9 mouse cellular contexts compared by ENCODE assay signal in the genomic region with DNA sequence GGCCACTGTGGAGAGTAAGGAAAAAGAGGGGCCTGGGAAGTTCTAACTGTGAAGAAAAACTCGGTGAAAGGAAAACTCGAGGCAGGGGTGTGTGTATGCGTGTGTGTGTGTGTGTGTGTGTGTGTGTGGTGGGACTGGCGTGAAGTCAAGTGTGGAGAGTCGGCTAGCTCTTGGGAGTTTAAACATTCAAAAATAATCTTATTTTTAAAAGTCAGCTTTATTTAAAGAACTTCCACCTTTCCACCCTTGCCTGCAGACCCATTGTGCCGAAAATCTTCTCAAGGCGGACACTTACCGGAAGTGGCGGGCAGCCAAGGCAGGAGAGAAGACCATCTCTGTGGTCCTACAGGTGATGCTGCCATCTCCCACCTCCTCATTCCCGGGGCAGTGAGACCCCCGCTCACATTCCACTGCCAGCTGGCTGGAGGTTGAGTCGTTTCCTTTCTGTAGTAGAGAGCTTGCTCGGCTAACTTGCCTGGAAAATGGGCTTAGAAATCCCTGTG. TPM values are rescaled to one million over a fixed set of nuclear protein-coding genes. Genes with fewer than 3 reads are reported as not detected.
DNase-seq lines count a peak whose midpoint lies in the region; ATAC-seq and TF ChIP-seq lines count a peak whose summit lies in the region.
"Had no signal": no experiment of that assay in that cellular context is flagged by ENCODE, and none has a peak within 500 bp of the region (broad histone marks: within the 10 kb centered on the region; RNA-seq: fewer than 3 reads in every experiment).

No protein-coding gene starts in this region.

- peak overlapping the region; percentile 94 for H3K4me3 ChIP-seq in heart, embryonic 15.5 days
- H3K4me3 ChIP-seq in G1E (ENCODE audit: low read depth, low read length), result peak overlapping the region; percentile 87
- H3K4me3 ChIP-seq in hindbrain, embryonic 11.5 days (ENCODE audit: low read depth, low read length), result peak overlapping the region; percentile 83
- peak overlapping the region; percentile 67 for H3K4me3 ChIP-seq in midbrain, embryonic 12.5 days

- no peak for DNase-seq in heart, postnatal 25 days (ENCODE audit: low spot score)
- DNase-seq in G1E (ENCODE audit: low spot score), result no peak
- DNase-seq in hindbrain, embryonic 11.5 days (ENCODE audit: low spot score), result no peak
- no peak for DNase-seq in B cell, adult 2 months
- DNase-seq in spleen, postnatal 14 days (ENCODE audit: low spot score in 2 of 2), result no peak
- DNase-seq in adipocyte (ENCODE audit: low spot score), result no peak

- H3K27me3 ChIP-seq in heart, embryonic 15.5 days, result no peaks in the 10 kb centered on the region
- 0 out of 2 replicates have a peak, but pooled peaks cover 2% of the 10 kb centered on the region for H3K27me3 ChIP-seq in G1E (ENCODE audit: insufficient read depth, low read length)
- H3K27me3 ChIP-seq in hindbrain, embryonic 11.5 days (ENCODE audit: control insufficient read depth, insufficient read depth, low read length), result no peaks in the 10 kb centered on the region
- no peaks in the 10 kb centered on the region for H3K27me3 ChIP-seq in midbrain, embryonic 12.5 days

- H3K9me3 ChIP-seq in heart, embryonic 15.5 days (replicated peaks), result no peaks in the 10 kb centered on the region
- H3K9me3 ChIP-seq in G1E (replicated peaks), result peaks cover 4% of the 10 kb centered on the region; the same call in 1 of the 2 replicates
- H3K9me3 ChIP-seq in hindbrain, embryonic 11.5 days (ENCODE audit: control insufficient read depth, low read length), result no peaks in the 10 kb centered on the region
- no peaks in the 10 kb centered on the region for H3K9me3 ChIP-seq in midbrain, embryonic 12.5 days

- TF ChIP-seq CTCF in G1E (IDR thresholded peaks at IDR 0.05; ENCODE audit: low read depth, low read length), result no peak

- peaks cover 9% of the 10 kb centered on the region for H3K36me3 ChIP-seq in heart, embryonic 15.5 days
- peaks cover 50% of the 10 kb centered on the region for H3K36me3 ChIP-seq in G1E (replicated peaks)
- H3K36me3 ChIP-seq in hindbrain, embryonic 11.5 days (ENCODE audit: control insufficient read depth, insufficient read depth, low read length), result no peaks in the 10 kb centered on the region
- peaks cover 34% of the 10 kb centered on the region for H3K36me3 ChIP-seq in midbrain, embryonic 12.5 days

- no peak for ATAC-seq in heart, embryonic 15.5 days (replicated peaks; ENCODE audit: insufficient number of reproducible peaks, insufficient read depth, low FRiP score, low read depth)
- ATAC-seq in G1E (ENCODE audit: extremely low read depth, insufficient number of reproducible peaks, low FRiP score, poor library complexity, severe bottlenecking), result no peak
- ATAC-seq in hindbrain, embryonic 11.5 days (ENCODE audit: low FRiP score), result no peak; the same call in 1 of the 2 replicates
- ATAC-seq in midbrain, embryonic 12.5 days (ENCODE audit: low FRiP score, low read depth), result no peak

- intact Hi-C loops in heart, postnatal 25 days (cut with DNase I), result loop anchor here (1.0 to 5.0 kb wide), 2 partner anchors 17 to 70 kb away; a partner anchor contains a TSS

- peak overlapping the region; percentile 72 for H3K4me2 ChIP-seq in heart, embryonic 15.5 days
- peak overlapping the region; percentile 65 for H3K4me2 ChIP-seq in hindbrain, embryonic 11.5 days (replicated peaks; ENCODE audit: low read depth, low read length)
- H3K4me2 ChIP-seq in midbrain, embryonic 12.5 days (replicated peaks), result peak overlapping the region; percentile 73

- peak overlapping the region; percentile 93 for H3K9ac ChIP-seq in heart, embryonic 15.5 days
- H3K9ac ChIP-seq in hindbrain, embryonic 11.5 days (ENCODE audit: low read depth, low read length), result peak overlapping the region; percentile 77
- H3K9ac ChIP-seq in midbrain, embryonic 12.5 days (replicated peaks), result peak overlapping the region; percentile 79

- peak overlapping the region; percentile 79 for H3K27ac ChIP-seq in heart, embryonic 15.5 days
- no peak overlapping the region for H3K27ac ChIP-seq in hindbrain, embryonic 11.5 days (ENCODE audit: low read depth, low read length)
- peak overlapping the region; percentile 36; the same call in 1 of the 2 replicates for H3K27ac ChIP-seq in midbrain, embryonic 12.5 days (replicated peaks)

- peaks cover 11% of the 10 kb centered on the region for H3K4me1 ChIP-seq in heart, embryonic 15.5 days (replicated peaks)
- H3K4me1 ChIP-seq in G1E (ENCODE audit: insufficient read depth, low read depth, low read length), result peaks cover 36% of the 10 kb centered on the region
- H3K4me1 ChIP-seq in hindbrain, embryonic 11.5 days (replicated peaks; ENCODE audit: control insufficient read depth, insufficient read depth, low read length), result peaks cover 9% of the 10 kb centered on the region
- H3K4me1 ChIP-seq in midbrain, embryonic 12.5 days, result peaks cover 17% of the 10 kb centered on the region

- WGBS in heart, embryonic 15.5 days, result 21% methylated on average over 13 of the region's 13 CpGs
- WGBS in hindbrain, embryonic 11.5 days, result 32% methylated on average over 13 of the region's 13 CpGs
- 29% methylated on average over 13 of the region's 13 CpGs for WGBS in midbrain, embryonic 12.5 days

RNA-seq across cellular contexts. Expression of a gene that starts 1.5 kb away (rescaled TPM):
- polyA plus RNA-seq in heart, embryonic 15.5 days (2015; fragmentation: Nextera tagmentation; extraction: Ambion mirVana), result 56.6 and 83.1 TPM in 2 replicates
- 10 to 100 TPM; 27.8 to 27.9 TPM for total RNA-seq in heart, postnatal 25 days (2021)
- total RNA-seq in G1E (2014; fragmentation: Nextera tagmentation), result 52.7 and 69.8 TPM in 2 replicates
- 79.2 and 85.9 TPM in 2 replicates for total RNA-seq in G1E (2017)
- 211 and 326 TPM in 2 replicates for polyA plus RNA-seq in G1E (2012)
- 78.0 and 94.5 TPM in 2 replicates for polyA plus RNA-seq in hindbrain, embryonic 11.5 days (2014; fragmentation: Nextera tagmentation; extraction: Ambion mirVana)
- polyA plus RNA-seq in midbrain, embryonic 12.5 days (2016; fragmentation: Nextera tagmentation; extraction: Ambion mirVana), result 89.8 and 101 TPM in 2 replicates

RNA-seq across cellular contexts. Expression of a gene that starts 1.7 kb away (rescaled TPM):
- 0.46 TPM in 1 of 2 replicates, not detected in the other for polyA plus RNA-seq in heart, embryonic 15.5 days (2015; fragmentation: Nextera tagmentation; extraction: Ambion mirVana)
- total RNA-seq in heart, postnatal 25 days (2021), result not detected
- total RNA-seq in G1E (2014; fragmentation: Nextera tagmentation), result not detected in 2 replicates
- not detected in 2 replicates for total RNA-seq in G1E (2017)
- polyA plus RNA-seq in G1E (2012), result not detected in 2 replicates
- 0.28 TPM in 1 of 2 replicates, not detected in the other for polyA plus RNA-seq in hindbrain, embryonic 11.5 days (2014; fragmentation: Nextera tagmentation; extraction: Ambion mirVana)
- not detected in 2 replicates for polyA plus RNA-seq in midbrain, embryonic 12.5 days (2016; fragmentation: Nextera tagmentation; extraction: Ambion mirVana)
- total RNA-seq: heart, postnatal 10 days had no signal

RNA-seq across cellular contexts. Expression of a gene that starts 17.1 kb away (rescaled TPM):
- 6.0 and 8.3 TPM in 2 replicates for polyA plus RNA-seq in heart, embryonic 15.5 days (2015; fragmentation: Nextera tagmentation; extraction: Ambion mirVana)
- total RNA-seq in heart, postnatal 25 days (2021), result 10 to 100 TPM; 15.7 to 18.2 TPM
- total RNA-seq in G1E (2014; fragmentation: Nextera tagmentation) (5.5 and 6.2 TPM in 2 replicates), G1E (2017) (4.0 and 4.6 TPM in 2 replicates)
- 3.6 and 3.9 TPM in 2 replicates for polyA plus RNA-seq in G1E (2012)
- polyA plus RNA-seq in hindbrain, embryonic 11.5 days (2014; fragmentation: Nextera tagmentation; extraction: Ambion mirVana), result 12.8 and 14.2 TPM in 2 replicates
- polyA plus RNA-seq in midbrain, embryonic 12.5 days (2016; fragmentation: Nextera tagmentation; extraction: Ambion mirVana), result 30.4 and 31.5 TPM in 2 replicates

RNA-seq across cellular contexts. Expression of a gene that starts 35.3 kb away (rescaled TPM):
- polyA plus RNA-seq in heart, embryonic 15.5 days (2015; fragmentation: Nextera tagmentation; extraction: Ambion mirVana), result 0.25 and 0.29 TPM in 2 replicates
- total RNA-seq in heart, postnatal 25 days (2021), result not detected
- total RNA-seq in G1E (2014; fragmentation: Nextera tagmentation), result not detected in 2 replicates
- total RNA-seq in G1E (2017), result 0.22 TPM in 1 of 2 replicates, not detected in the other
- polyA plus RNA-seq in G1E (2012), result not detected in 2 replicates
- polyA plus RNA-seq in hindbrain, embryonic 11.5 days (2014; fragmentation: Nextera tagmentation; extraction: Ambion mirVana), result 0.59 and 0.90 TPM in 2 replicates
- 2.1 and 2.3 TPM in 2 replicates for polyA plus RNA-seq in midbrain, embryonic 12.5 days (2016; fragmentation: Nextera tagmentation; extraction: Ambion mirVana)
- total RNA-seq: heart, postnatal 10 days had no signal

RNA-seq across cellular contexts. Expression of a gene that starts 39.8 kb away (rescaled TPM):
- polyA plus RNA-seq in heart, embryonic 15.5 days (2015; fragmentation: Nextera tagmentation; extraction: Ambion mirVana), result 20.5 and 23.6 TPM in 2 replicates
- total RNA-seq in heart, postnatal 25 days (2021), result 10 to 100 TPM; 44.6 to 49.1 TPM
- total RNA-seq in G1E (2014; fragmentation: Nextera tagmentation) (9.1 and 12.0 TPM in 2 replicates), G1E (2017) (4.8 and 8.6 TPM in 2 replicates)
- 11.0 and 12.0 TPM in 2 replicates for polyA plus RNA-seq in G1E (2012)
- polyA plus RNA-seq in hindbrain, embryonic 11.5 days (2014; fragmentation: Nextera tagmentation; extraction: Ambion mirVana), result 19.8 and 20.6 TPM in 2 replicates
- polyA plus RNA-seq in midbrain, embryonic 12.5 days (2016; fragmentation: Nextera tagmentation; extraction: Ambion mirVana), result 13.7 and 14.8 TPM in 2 replicates
